Mouse (Mus musculus) CH12.LX (cell line): ENCODE data around the gene Ankle1. TPM values are rescaled to one million over a fixed set of nuclear protein-coding genes. Genes with fewer than 3 reads are reported as not detected.

Source experiments
- DNase-seq: peaks from one replicate; pipeline ENCODE4 v3.0.0-alpha.2; 2013; ENCODE audit errors: extremely low read depth
- H3K27ac ChIP-seq: 2 replicates; pipeline ENCODE4 v1.5.1; 2012; ENCODE audit warnings: low read depth, mild to moderate bottlenecking, control low read depth, moderate library complexity; ENCODE audit not compliant: insufficient read depth
- H3K27me3 ChIP-seq: replicated peaks from 2 replicates; pipeline ENCODE3; 2012; ENCODE audit warnings: inconsistent platforms
- H3K36me3 ChIP-seq, 2 experiments: replicated peaks in 1 of 2; 2 replicates each; pipeline versions ENCODE3 to v1.6.1; 2012; ENCODE audit warnings: inconsistent platforms in 1 of 2, low read length in 1 of 2, mild to moderate bottlenecking in 1 of 2, mixed read lengths in 1 of 2, moderate library complexity in 1 of 2; ENCODE audit not compliant: control insufficient read depth in 1 of 2, insufficient read depth in 1 of 2
- H3K4me1 ChIP-seq, 2 experiments: 2 replicates each; pipeline ENCODE4 v1.6.1; 2012; ENCODE audit warnings: inconsistent platforms in 1 of 2, moderate library complexity in 1 of 2; ENCODE audit not compliant: insufficient read depth in 2 of 2, control insufficient read depth in 1 of 2
- H3K4me2 ChIP-seq: 2 replicates; pipeline ENCODE4 v1.6.1; 2012; ENCODE audit warnings: low read depth, mild to moderate bottlenecking, control low read depth; ENCODE audit not compliant: poor library complexity, insufficient read depth, severe bottlenecking
- H3K4me3 ChIP-seq, 3 experiments: fragments of 150-350 bp in 1 of 3; sonication (generic) in 1 of 3; replicated peaks in 1 of 3; 2 replicates each; pipeline versions ENCODE3 to v1.5.1; 2011 to 2012; ENCODE audit warnings: low read depth in 2 of 3, low read length in 2 of 3, mild to moderate bottlenecking in 2 of 3, moderate library complexity in 2 of 3, control low read depth in 1 of 3, improper control_type of control experiment in 1 of 3, inconsistent platforms in 1 of 3, mixed read lengths in 1 of 3; ENCODE audit not compliant: poor library complexity in 1 of 3
- H3K79me2 ChIP-seq: replicated peaks from 2 replicates; pipeline ENCODE4 v1.6.1; 2012; ENCODE audit warnings: mild to moderate bottlenecking, moderate library complexity; ENCODE audit not compliant: control insufficient read depth, poor library complexity, insufficient read depth, severe bottlenecking; ENCODE audit errors: extremely low read depth
- H3K9ac ChIP-seq: 2 replicates; pipeline ENCODE4 v1.6.1; 2012; ENCODE audit warnings: low read depth, mild to moderate bottlenecking, control low read depth, moderate library complexity; ENCODE audit not compliant: insufficient read depth
- H3K9me3 ChIP-seq: replicated peaks from 2 replicates; pipeline ENCODE3; 2012; ENCODE audit warnings: low read length, inconsistent platforms, mixed read lengths
- BHLHE40 ChIP-seq: IDR thresholded peaks from 2 replicates; pipeline ENCODE4 v1.6.1; 2011; ENCODE audit warnings: mild to moderate bottlenecking, low read depth, low read length, improper control_type of control experiment
- CHD2 ChIP-seq: IDR thresholded peaks from 2 replicates; pipeline ENCODE4 v1.6.1; 2011; ENCODE audit warnings: low read length, improper control_type of control experiment
- E2F4 ChIP-seq: IDR thresholded peaks from 2 replicates; pipeline ENCODE4 v1.6.1; 2011; ENCODE audit warnings: low read depth, low read length, improper control_type of control experiment; ENCODE audit not compliant: insufficient replicate concordance
- HCFC1 ChIP-seq: IDR thresholded peaks from 2 replicates; pipeline ENCODE4 v1.6.1; 2012; ENCODE audit warnings: low read depth, mild to moderate bottlenecking, inconsistent platforms, low read length, improper control_type of control experiment
- IRF4 ChIP-seq: IDR thresholded peaks from 2 replicates; pipeline ENCODE4 v1.6.1; 2014; ENCODE audit warnings: low read depth, mild to moderate bottlenecking, inconsistent platforms, low read length, improper control_type of control experiment
- JUN ChIP-seq: IDR thresholded peaks from 2 replicates; pipeline ENCODE4 v1.6.1; 2011; ENCODE audit warnings: low read depth, mild to moderate bottlenecking, low read length, improper control_type of control experiment, moderate library complexity; ENCODE audit not compliant: insufficient read depth
- JUND ChIP-seq: conservative IDR thresholded peaks from 2 replicates; pipeline ENCODE4 v1.6.1; 2011; ENCODE audit warnings: low read depth, low read length, improper control_type of control experiment
- KAT2A ChIP-seq: IDR thresholded peaks from 2 replicates; pipeline ENCODE4 v1.6.1; 2012; ENCODE audit warnings: low read length, improper control_type of control experiment, inconsistent platforms; ENCODE audit not compliant: insufficient replicate concordance
- MAX ChIP-seq: IDR thresholded peaks from 2 replicates; pipeline ENCODE4 v1.6.1; 2011; ENCODE audit warnings: low read length, improper control_type of control experiment
- MXI1 ChIP-seq: IDR thresholded peaks from 2 replicates; pipeline ENCODE4 v1.6.1; 2011; ENCODE audit warnings: mild to moderate bottlenecking, low read depth, low read length, improper control_type of control experiment
- MYC ChIP-seq: IDR thresholded peaks from 2 replicates; pipeline ENCODE4 v1.6.1; 2011; ENCODE audit warnings: low read depth, mild to moderate bottlenecking, improper control_type of control experiment, low read length
- NRF1 ChIP-seq: IDR thresholded peaks from 2 replicates; pipeline ENCODE4 v1.6.1; 2014; ENCODE audit warnings: low read depth, mild to moderate bottlenecking, inconsistent platforms, low read length, improper control_type of control experiment, moderate library complexity
- PAX5 ChIP-seq: IDR thresholded peaks from 2 replicates; pipeline ENCODE4 v1.6.1; 2012; ENCODE audit warnings: low read length, inconsistent platforms, mixed read lengths
- POLR2A ChIP-seq: IDR thresholded peaks from 2 replicates; pipeline ENCODE4 v1.6.1; 2011; ENCODE audit warnings: low read depth, mild to moderate bottlenecking, improper control_type of control experiment, low read length
- RAD21 ChIP-seq: IDR thresholded peaks from 2 replicates; pipeline ENCODE4 v1.6.1; 2011; ENCODE audit warnings: low read depth, mild to moderate bottlenecking, low read length, improper control_type of control experiment, moderate library complexity
- SIN3A ChIP-seq: IDR thresholded peaks from 2 replicates; pipeline ENCODE4 v1.6.1; 2012; ENCODE audit warnings: low read length, improper control_type of control experiment, inconsistent platforms
- SMC3 ChIP-seq: IDR thresholded peaks from 2 replicates; pipeline ENCODE4 v1.6.1; 2011; ENCODE audit warnings: low read depth, low read length, improper control_type of control experiment
- UBTF ChIP-seq: IDR thresholded peaks from 2 replicates; pipeline ENCODE4 v1.6.1; 2012; ENCODE audit warnings: low read depth, mild to moderate bottlenecking, inconsistent platforms, low read length, improper control_type of control experiment, moderate library complexity
- ZC3H11A ChIP-seq: IDR thresholded peaks from 2 replicates; pipeline ENCODE4 v1.6.1; 2012; ENCODE audit warnings: low read depth, mild to moderate bottlenecking, inconsistent platforms, low read length, improper control_type of control experiment
- ZKSCAN1 ChIP-seq: IDR thresholded peaks from 2 replicates; pipeline ENCODE4 v1.6.1; 2012; ENCODE audit warnings: low read depth, inconsistent platforms, low read length, improper control_type of control experiment, borderline replicate concordance
- ZNF384 ChIP-seq: IDR thresholded peaks from 2 replicates; pipeline ENCODE4 v1.6.1; 2012; ENCODE audit warnings: low read depth, low read length, improper control_type of control experiment, inconsistent platforms
- dilution Hi-C: fragments of 300-500 bp; cut with MboI; formaldehyde crosslinking; loops from 2 replicates; pipeline ENCODE4 v1.14.3; 2020; ENCODE audit warnings: low sequenced_read_pairs; ENCODE audit not compliant: extremely low pct_unique_long_range_greater_than_20kb, extremely low pct_ligation_motif_present
- in situ Hi-C: fragments of 300-500 bp; cut with MboI; formaldehyde crosslinking; loops from 3 replicates; pipeline ENCODE4 v1.14.3; 2019; ENCODE audit warnings: low sequenced_read_pairs, low pct_ligation_motif_present, low pct_unique_long_range_greater_than_20kb, mixed read lengths
- polyA plus RNA-seq: library from polyadenylated mRNA; unstranded; fragments of >175 nt; gene quantifications from 2 replicates; pipeline ENCODE4 v1.2.1, GENCODE M21; 2012; ENCODE audit warnings: low read depth; ENCODE audit not compliant: insufficient read length
- total RNA-seq, 2 experiments: library from RNA; depleted of rRNA; stranded (reverse); fragments of 300-350 nt in 1 of 2; fragments of >200 nt in 1 of 2; gene quantifications; 2 replicates each; pipeline ENCODE4 v1.2.3; 2012 to 2014

Gene Ankle1
- total and polyA plus RNA-seq, 3 experiments = 9.4 to 17.9 (median 17.4) TPM

DNA sequence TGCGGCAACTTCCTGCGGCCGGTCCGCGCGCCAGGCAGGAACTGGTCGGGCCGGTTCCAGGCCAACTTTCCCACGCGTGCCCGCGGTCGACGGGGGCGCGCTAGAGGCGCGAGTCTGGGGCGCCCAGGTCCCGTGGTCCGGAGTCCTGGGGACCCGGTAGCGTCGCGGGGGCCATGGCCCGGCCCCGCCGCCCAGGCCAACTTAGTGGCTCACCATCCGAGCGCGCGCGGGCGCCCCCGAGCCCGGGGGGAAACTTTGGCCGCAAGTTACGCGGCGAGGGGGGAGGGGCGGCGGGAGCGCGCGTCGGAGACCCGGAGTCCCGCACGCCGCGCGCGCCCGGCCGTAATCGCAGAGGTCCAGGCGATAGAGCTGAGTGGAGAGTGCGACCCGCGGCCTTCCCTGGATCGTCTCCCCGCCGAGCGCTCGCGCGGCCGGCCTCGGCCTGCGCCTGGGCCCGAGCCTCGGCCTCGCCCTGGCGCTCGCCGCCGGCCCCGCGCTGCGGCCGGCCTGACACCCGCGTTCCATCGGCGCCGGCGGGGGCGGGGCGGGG, 24.3 kb upstream of the Ankle1 start, which contains the start of gene Nr2f6:
Gene Nr2f6, minus strand, starts transcription at position 540 of the 550 bp plus-strand sequence.
- no peak for TF ChIP-seq KAT2A
- TF ChIP-seq HCFC1 = no peak; the same call in 1 of the 2 replicates
- TF ChIP-seq SIN3A = no peak
- peak; percentile 38; the same call in 1 of the 2 replicates for TF ChIP-seq POLR2A
- no peak for TF ChIP-seq JUN
- no peak for TF ChIP-seq JUND
- peak; percentile 44; the same call in 1 of the 2 replicates for TF ChIP-seq BHLHE40
- TF ChIP-seq MXI1 = peak; percentile 3; the same call in 1 of the 2 replicates
- TF ChIP-seq SMC3 = no peak
- TF ChIP-seq ZKSCAN1 = no peak
- TF ChIP-seq CHD2 = peak; percentile 28; the same call in 1 of the 2 replicates
- TF ChIP-seq UBTF = peak; percentile 89
- TF ChIP-seq RAD21 = no peak
- no peak for TF ChIP-seq MYC
- no peak for TF ChIP-seq PAX5
- TF ChIP-seq MAX = no peak
- TF ChIP-seq, all 38 proteins: peak for 5
- dilution Hi-C loops = no loop called here
- peak within 1 kb of the TSS; percentile 86 for H3K9ac ChIP-seq
- H3K36me3 ChIP-seq = peaks cover 0 to 21% of the 10 kb centered on the region in 2 experiments
- no peak for DNase-seq
- no peaks in the 10 kb centered on the region for H3K79me2 ChIP-seq
- H3K27me3 ChIP-seq = no peaks in the 10 kb centered on the region
- H3K27ac ChIP-seq = peak within 1 kb of the TSS; percentile 4; the same call in 1 of the 2 replicates
- H3K9me3 ChIP-seq = no peaks in the 10 kb centered on the region
- peak within 1 kb of the TSS; percentile 54 for H3K4me2 ChIP-seq
- in situ Hi-C loops = no loop called here
- peak within 1 kb of the TSS; percentile 61 to 94 (median 77) for H3K4me3 ChIP-seq
- peaks cover 15 to 50% of the 10 kb centered on the region in 2 experiments for H3K4me1 ChIP-seq

DNA sequence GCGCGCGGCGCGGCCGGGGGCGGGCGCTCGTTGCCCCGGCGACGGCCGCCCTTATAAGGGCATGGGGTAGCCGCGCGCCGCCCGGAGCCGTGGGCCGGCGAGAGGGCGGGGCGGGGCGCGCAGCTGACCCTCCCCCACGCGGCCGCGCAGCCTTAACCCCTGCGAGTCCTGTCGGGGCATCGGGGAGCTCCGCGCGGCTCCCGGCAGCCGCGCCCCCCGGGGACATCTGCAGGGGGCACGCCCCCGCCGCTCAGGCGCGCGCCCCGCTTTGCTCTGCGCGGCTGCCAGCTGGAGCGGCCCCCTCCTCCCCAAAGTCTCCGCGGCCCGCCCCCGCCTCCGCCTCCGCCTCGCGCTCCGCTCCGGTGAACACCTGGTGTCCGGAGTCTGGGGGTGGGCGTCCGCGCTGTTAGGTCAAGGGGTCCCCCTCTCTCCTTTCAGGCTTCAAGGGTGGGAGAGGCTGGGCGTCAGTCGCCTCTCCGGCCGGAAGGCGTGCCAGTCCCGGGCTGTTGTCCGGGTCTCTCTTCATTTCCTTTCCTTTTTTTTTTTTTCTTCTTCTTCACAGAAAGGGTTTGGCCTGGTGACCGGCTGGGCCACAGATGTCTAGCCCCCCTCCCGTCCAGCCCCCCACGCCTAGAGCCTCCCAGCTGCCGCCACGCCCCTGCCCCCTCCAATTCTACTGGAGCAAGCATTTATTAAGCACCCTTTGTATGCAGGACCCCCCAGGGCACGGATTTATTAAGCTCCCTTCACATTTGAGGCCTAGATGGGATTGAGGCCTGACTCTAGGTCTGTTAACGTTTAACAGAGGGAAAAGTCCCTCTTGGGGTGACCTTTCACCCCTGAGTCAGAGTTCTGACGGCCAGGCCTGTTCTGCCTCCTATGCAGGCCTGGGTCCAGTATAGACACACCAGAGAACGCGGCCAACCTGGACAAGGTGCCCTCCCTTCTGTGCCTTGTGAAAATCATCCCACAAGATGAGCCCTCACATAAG, 23.5 kb upstream of the Ankle1 start:
- H3K9me3 ChIP-seq = no peaks in the 10 kb centered on the region
- H3K4me1 ChIP-seq = peaks cover 15 to 48% of the 10 kb centered on the region in 2 experiments
- H3K4me3 ChIP-seq = peak overlapping the region; percentile 30 to 62 (median 52)
- H3K79me2 ChIP-seq = no peaks in the 10 kb centered on the region
- no peaks in the 10 kb centered on the region for H3K27me3 ChIP-seq
- dilution Hi-C loops = no loop called here
- H3K36me3 ChIP-seq = peaks cover 0 to 13% of the 10 kb centered on the region in 2 experiments
- peak; percentile 58 for DNase-seq
- TF ChIP-seq NRF1 (peak; percentile 60), ZC3H11A (no peak), BHLHE40 (no peak), ZNF384 (peak; percentile 77), E2F4 (no peak), CHD2 (0 out of 2 replicates have a peak, but pooled peaks have one; percentile 7), MXI1 (peak; percentile 27; the same call in 1 of the 2 replicates), POLR2A (0 out of 2 replicates have a peak, but pooled peaks have one; percentile 25), IRF4 (0 out of 2 replicates have a peak, but pooled peaks have one; percentile 13)
- H3K4me2 ChIP-seq = peak overlapping the region; percentile 47
- H3K9ac ChIP-seq = peak overlapping the region; percentile 26
- H3K27ac ChIP-seq = no peak overlapping the region
- in situ Hi-C loops = no loop called here
